Mouse (Mus musculus): ENCODE measurements at regions not wholly inside any gene's neighbourhood (a gene's known extent, or its start where the extent isn't known, plus 50 kb on each side); places are given as distances from the start of the nearest gene placed in this dataset.
"Not testable (repeated sequence)": the region's sequence is repeated elsewhere in the genome, so short reads cannot be mapped to it uniquely, and the experiment has no call there.

DNA sequence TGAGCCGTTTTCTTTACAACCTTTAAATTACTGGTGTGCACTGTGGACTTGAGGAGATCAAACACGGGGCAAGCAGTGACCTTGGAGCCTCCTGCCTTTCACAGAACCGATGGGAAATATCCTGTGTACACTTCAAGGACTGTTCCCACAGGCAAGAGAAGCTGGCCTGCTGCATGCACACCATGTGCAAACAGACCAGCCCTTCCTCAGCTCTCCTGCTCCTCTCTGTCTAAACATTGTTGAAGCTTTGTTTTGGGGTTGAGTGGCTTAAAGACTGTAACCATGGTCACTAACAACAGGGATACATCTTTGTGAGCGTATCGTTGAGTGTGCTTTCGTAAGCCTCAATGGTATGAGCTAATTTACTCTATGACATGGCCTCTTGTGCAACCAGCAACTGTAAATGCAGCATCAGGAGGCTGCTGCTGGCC lies 50.2 kb upstream of the Agps start:
- no peak for DNase-seq

DNA sequence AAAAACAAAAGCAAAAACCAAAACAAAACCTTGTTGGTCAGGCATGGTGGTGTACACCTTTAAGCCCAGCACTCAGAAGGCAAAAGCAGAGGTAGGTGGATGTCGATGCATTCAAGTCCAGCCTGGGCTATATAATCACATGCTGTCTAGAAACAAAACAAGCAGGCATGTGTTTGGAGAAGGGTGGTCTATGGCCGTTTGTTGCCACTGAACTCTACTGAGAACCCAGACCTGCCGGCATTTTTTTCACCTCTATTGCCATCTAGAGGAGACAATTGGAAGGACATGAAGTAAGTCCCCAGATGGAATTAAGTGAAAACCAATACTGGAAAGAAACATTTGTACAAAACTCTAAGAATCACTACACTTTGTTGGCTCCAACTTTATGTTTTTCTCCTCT lies 50.9 kb upstream of the Agps start:
- DNase-seq, result peak; percentile 80

DNA sequence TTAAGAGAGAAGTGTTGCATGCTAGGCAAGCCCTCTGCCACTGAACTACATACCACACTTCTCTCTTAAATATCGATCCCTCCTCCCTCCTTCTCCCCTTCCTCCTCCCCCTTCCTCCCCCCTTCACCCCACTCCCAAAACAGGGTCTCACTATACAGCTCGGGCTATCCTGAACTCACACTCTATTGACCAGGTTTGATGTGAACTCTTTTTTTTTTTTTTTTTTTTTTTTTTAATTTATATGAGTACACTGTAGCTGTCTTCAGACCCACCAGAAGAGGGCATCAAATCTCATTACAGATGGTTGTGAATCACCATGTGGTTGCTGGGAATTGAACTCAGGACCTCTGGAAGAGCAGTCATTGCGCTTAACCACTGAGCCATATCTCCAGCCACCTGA lies 53.3 kb upstream of the Agps start:
- not testable (repeated sequence) for DNase-seq

GRCm38 (mm10) chr2:75777040-75777451 lies 54.9 kb upstream of the Agps start:
- DNase-seq, result no peak

- DNase-seq, result no peak
These were observed 55.4 kb upstream of the Agps start for GRCm38 (mm10) chr2:75776533-75776932.

GRCm38 (mm10) chr2:75775217-75775616 lies 56.8 kb upstream of the Agps start:
- no peak for DNase-seq

DNA sequence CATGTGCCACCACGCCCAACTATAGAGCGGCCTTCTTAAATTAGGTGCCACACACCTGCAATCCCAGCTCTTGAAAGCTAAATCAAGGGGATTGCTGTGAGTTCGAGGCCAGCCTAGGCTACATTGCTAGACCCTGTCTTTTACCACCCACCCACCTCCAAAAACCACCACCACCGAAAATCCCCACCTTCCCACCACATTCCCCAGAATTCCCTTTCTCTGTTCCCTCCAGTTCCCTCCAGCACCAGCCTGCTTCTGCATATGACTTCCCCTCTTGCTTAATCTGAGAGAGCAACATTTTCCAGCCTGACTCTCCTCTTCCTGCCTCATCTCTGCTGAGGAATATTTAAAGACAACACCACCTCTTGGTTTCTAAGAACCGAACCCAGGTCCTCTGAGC lies 58.5 kb upstream of the Agps start:
- no peak for DNase-seq

DNA sequence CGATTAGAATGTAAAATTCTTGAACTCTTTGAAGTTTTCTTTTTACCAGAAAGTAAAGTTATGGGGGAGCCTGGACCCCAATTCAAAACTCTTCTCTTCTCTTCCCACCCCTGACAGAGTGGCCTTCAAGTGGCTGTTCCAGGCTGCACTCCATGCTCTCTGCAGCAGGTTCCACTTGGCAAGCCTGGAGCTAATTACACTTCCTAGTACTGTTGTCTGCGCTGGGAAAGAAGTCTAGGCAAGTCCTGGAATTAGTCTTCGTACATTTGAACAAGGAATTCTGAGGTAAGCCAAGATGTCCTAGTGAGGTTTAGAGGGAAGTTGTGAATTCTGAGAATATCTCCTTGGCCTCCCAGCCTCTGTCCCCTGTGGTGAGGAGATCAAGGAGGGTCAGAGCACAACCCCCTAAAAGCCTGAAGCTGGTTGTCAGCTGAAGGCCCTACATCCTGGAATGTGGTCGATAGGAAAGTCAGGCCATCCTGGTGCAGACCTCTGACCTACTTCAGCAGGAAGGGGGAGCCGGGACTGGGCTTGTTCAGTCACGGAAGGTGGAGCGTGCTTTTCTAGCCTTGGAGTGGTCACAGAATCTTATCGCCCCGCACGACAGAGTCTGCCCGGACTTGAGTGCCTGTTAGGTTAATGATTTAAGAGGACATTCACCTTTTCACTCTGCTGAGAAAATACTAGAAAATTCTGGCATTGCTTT lies 59.6 kb upstream of the Agps start:
- peak; percentile 58 for DNase-seq

GRCm38 (mm10) chr2:75770633-75771032 lies 61.3 kb upstream of the Agps start:
- no peak for DNase-seq

- no peak for DNase-seq
These were observed 63.2 kb upstream of the Agps start for GRCm38 (mm10) chr2:75768559-75769304.

GRCm38 (mm10) chr2:75767871-75768558 lies 63.6 kb upstream of the Nfe2l2 start:
- DNase-seq, result peak; percentile 49

- no peak for DNase-seq
These were observed 61.0 kb upstream of the Nfe2l2 start for GRCm38 (mm10) chr2:75765403-75765802.

DNA sequence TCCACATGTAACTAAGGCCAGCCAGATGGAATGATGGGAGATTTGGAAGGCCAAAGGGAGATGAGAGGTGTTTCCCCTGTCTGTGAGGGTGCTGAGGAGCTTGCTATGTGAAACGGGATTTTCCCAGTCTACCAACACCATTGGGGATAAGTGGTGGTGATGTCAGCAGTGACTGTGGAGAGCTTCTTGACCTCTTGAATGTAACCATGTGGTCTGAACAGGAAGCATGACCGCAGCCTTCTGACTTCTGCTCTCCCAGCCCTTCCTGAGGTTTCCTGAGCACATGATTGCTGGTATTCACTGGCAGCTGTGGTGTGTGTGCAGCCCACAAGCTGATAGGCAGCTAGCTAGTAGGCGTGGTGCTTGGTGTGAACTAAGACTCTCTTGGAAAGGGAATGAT lies 58.8 kb upstream of the Nfe2l2 start:
- no peak for DNase-seq

GRCm38 (mm10) chr2:75762030-75762429 lies 57.6 kb upstream of the Nfe2l2 start:
- DNase-seq, result no peak

GRCm38 (mm10) chr2:75761626-75762025 lies 57.2 kb upstream of the Nfe2l2 start:
- no peak for DNase-seq

GRCm38 (mm10) chr2:75759196-75759885 lies 54.9 kb upstream of the Nfe2l2 start:
- no peak for DNase-seq

GRCm38 (mm10) chr2:75758277-75758676 lies 53.8 kb upstream of the Nfe2l2 start:
- no peak for DNase-seq

DNA sequence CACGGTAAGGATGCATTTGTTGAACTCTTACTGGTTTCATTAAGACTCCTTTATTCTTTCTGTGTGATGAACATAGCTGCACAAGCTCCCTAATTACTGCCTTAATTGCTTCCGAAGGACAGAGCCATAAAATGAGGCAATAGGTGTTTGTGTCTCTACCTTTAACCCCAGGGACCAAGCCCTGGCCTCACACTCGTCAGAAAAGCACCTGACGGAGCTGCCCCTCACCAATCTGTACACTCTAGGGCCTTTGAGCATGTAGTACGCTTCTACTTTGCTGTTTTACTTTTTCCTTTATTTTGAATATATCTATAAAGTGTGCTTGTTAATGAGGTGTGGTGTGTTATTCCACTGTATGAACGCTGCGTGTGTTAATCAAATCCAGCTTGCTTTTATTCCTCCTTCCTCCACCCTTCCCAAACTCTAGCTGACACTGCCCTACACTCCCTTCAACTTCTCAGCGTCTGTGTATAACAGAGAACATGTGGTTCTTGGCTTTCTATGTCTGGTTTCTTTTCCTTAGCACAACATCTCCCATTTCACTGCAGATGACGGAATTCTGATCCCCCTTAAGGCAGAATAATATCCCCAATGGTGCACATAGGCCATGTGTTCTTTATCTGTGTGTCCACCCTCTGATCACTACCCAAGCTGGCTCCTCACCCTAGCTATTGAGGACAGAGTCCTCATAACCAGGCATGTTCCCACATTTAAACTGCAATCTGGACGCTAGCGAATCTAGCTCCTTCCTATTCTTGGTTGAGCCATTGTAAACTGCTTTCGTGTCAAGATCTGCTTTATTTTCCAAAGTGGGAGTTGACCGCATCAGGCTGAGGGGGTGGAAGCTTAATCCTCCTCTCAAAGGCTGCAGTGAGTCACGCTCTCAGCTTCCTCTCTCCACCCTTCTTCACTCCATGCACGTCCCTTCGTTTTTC lies 52.5 kb upstream of the Nfe2l2 start:
- DNase-seq, result no peak

- DNase-seq, result no peak
These were observed 50.2 kb upstream of the Nfe2l2 start for GRCm38 (mm10) chr2:75754606-75755005.

All from embryo, embryonic 11 days (tissue).